Mouse (Mus musculus) R1 (cell line): ENCODE measurements at regions not wholly inside any gene's neighbourhood (a gene's known extent, or its start where the extent isn't known, plus 50 kb on each side); places are given as distances from the start of the nearest gene placed in this dataset.

Experiments used
- DNase-seq: peaks from one replicate; pipeline ENCODE4 v3.0.0-alpha.2; 2018; ENCODE audit warnings: low read depth, low spot score

- DNase-seq: no peak
Measured at GRCm38 (mm10) chr19:15230129-15230927, 632.5 kb upstream of the Tle4 start.

- no peak for DNase-seq
Measured at GRCm38 (mm10) chr19:15217387-15217786, 619.5 kb upstream of the Tle4 start.

- DNase-seq: no peak
Measured at GRCm38 (mm10) chr19:15214651-15215050, 616.8 kb upstream of the Tle4 start.

GRCm38 (mm10) chr19:15212881-15213280 lies 615.0 kb upstream of the Tle4 start:
- DNase-seq: no peak

- no peak for DNase-seq
Measured at GRCm38 (mm10) chr19:15203039-15203438, 605.2 kb upstream of the Tle4 start.

GRCm38 (mm10) chr19:15201262-15201661 lies 603.4 kb upstream of the Tle4 start:
- peak; percentile 7 for DNase-seq

GRCm38 (mm10) chr19:15200792-15201191 lies 602.9 kb upstream of the Tle4 start:
- DNase-seq: no peak

GRCm38 (mm10) chr19:15200361-15200760 lies 602.5 kb upstream of the Tle4 start:
- DNase-seq: no peak

GRCm38 (mm10) chr19:15199692-15200091 lies 601.8 kb upstream of the Tle4 start:
- DNase-seq: no peak

- DNase-seq: peak; percentile 10
Measured at GRCm38 (mm10) chr19:15175221-15175620, 577.4 kb upstream of the Tle4 start.

- DNase-seq: no peak
Measured at GRCm38 (mm10) chr19:15173301-15173700, 575.5 kb upstream of the Tle4 start.

- no peak for DNase-seq
Measured at GRCm38 (mm10) chr19:15167184-15167583, 569.3 kb upstream of the Tle4 start.

- no peak for DNase-seq
Measured at GRCm38 (mm10) chr19:15160641-15161040, 562.8 kb upstream of the Tle4 start.

- DNase-seq: no peak
Measured at GRCm38 (mm10) chr19:15158653-15159052, 560.8 kb upstream of the Tle4 start.

GRCm38 (mm10) chr19:15158177-15158576 lies 560.3 kb upstream of the Tle4 start:
- DNase-seq: peak; percentile 6

- DNase-seq: no peak
Measured at GRCm38 (mm10) chr19:15154693-15155092, 556.8 kb upstream of the Tle4 start.

- no peak for DNase-seq
Measured at GRCm38 (mm10) chr19:15146325-15146724, 548.5 kb upstream of the Tle4 start.

- peak; percentile 12 for DNase-seq
Measured at GRCm38 (mm10) chr19:15127122-15127521, 529.3 kb upstream of the Tle4 start.

GRCm38 (mm10) chr19:15108441-15109026 lies 510.7 kb upstream of the Tle4 start:
- peak; percentile 42 for DNase-seq

- no peak for DNase-seq
Measured at GRCm38 (mm10) chr19:15095054-15095453, 497.2 kb upstream of the Tle4 start.

GRCm38 (mm10) chr19:15093534-15093933 lies 495.7 kb upstream of the Tle4 start:
- no peak for DNase-seq

GRCm38 (mm10) chr19:15080638-15081037 lies 482.8 kb upstream of the Tle4 start:
- no peak for DNase-seq

GRCm38 (mm10) chr19:15057801-15058200 lies 459.9 kb upstream of the Tle4 start:
- no peak for DNase-seq
